Mouse (Mus musculus) ovary, postnatal 14 days (tissue): ENCODE results near the gene Cep78.

Source experiments
- DNase-seq: peaks from one replicate; pipeline ENCODE4 v3.0.0; 2022; ENCODE audit warnings: low spot score

The Cep78 gene

DNA sequence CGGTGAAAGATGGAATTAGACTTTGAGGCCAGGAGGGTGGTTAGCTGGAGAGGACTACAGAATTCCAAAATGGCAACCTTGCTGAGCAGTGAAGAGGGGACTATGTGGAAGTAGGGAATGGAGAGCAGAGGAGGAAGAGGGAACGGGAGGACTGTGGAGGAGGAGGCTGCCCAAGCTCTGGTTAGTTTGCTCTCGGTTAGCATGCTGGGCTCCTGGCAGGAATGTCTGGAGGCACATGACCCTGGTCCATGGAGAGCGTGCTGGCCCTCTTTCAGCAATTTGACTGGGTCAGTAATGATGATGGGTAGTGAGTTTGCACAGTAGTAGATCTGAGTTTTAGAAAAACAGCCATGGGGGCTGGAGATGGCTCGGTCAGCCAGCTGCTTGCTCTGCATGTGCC lies 76.8 kb downstream of the Cep78 start:
- no peak for DNase-seq
